Mouse (Mus musculus): Measurements from ENCODE around the gene Eef1a1. TPM values are rescaled to one million over a fixed set of nuclear protein-coding genes. Genes with fewer than 3 reads are reported as not detected.

Eef1a1 gene
- total RNA-seq, 2 experiments from 2014 or later, result 2,374 to 4,552 TPM

DNA sequence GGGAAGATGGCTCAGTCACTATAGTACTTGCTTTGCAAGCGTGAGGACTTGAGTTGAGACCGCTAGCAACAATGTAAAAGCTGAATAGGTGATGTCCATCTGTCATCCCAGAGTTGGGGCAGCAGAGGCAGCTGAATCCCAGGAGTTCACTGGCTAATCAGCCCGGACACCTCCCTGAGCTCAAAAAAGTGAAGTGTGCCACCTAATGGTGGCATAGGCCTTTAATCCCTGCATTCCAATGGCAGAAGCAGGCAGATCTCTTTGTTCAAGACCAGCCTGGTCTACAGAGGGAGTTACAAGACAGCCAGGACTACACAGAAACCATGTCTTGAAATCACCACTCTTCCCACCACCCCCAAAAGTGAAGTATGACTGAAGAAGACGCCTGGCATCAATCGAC, 56.5 kb downstream of the Eef1a1 start:
- ATAC-seq (replicated peaks; ENCODE audit: low FRiP score, poor library complexity, severe bottlenecking), result no peak

DNA sequence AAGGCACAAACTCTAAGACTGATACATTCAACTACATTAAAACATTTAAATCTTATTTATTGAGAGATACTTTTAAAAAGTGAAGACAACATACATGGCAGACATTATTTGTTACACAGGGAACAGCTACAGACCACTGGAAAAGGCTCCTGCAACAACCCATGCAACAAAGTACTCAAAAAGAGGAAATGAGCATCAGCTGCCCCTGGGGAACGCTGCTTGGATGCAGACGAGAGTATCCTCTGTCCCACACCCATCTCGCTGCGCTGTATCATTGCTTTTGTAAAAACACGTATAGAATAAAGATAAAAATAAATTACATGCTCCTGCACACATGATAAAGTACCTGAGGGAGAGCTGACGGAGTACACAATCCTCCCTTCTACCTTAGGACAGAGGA, 58.5 kb downstream of the Eef1a1 start:
- ATAC-seq (replicated peaks; ENCODE audit: low FRiP score, poor library complexity, severe bottlenecking), result no peak

DNA sequence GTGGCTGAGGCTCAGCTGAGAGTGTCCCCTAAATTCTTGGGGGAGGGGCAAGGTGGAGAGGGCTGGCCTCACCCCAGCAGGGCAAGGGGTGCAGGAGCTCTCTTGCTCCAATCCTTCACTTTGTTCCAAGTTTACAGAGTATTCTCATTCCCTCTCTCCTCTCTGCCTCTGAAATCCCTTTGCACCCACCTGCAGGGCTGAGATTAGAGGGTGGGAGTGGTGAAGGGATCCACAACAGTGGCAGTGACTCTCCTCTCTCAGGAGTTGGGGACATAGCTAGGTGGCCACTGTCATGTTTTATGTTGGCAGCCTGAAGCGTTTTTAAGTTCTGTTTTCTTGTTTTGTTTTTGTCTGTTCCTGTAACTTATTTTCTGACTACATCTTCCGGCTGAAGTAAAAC, 59.4 kb downstream of the Eef1a1 start:
- ATAC-seq (replicated peaks; ENCODE audit: low FRiP score, poor library complexity, severe bottlenecking), result no peak

DNA sequence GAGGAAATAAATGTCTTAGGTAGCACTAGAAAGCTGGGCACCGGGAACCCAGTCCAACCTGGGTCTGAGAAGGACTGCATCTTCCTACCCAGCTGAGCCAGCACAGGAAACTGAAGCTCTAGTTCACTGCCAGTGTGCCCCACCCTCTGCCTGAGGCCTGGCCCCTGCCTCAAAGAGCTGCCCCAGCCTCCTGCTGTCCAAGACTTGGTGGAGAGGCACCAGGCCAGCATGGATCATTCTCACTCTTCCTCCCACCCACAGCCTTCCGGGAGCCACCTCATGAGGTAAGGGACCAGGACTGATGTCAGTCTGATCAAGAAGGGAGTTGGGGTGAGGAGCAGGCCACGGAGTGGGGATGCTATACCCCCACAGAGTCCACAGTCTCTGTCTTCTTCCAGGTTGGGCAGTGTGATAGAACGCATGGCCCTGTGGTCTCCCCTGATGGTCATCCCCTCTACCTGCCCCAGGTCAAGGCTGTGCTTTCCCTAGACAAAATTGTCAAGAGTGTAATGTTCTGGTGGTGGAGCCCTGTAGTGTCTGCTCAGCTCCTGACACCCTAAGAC, 60.0 kb downstream of the Eef1a1 start:
- no peak for ATAC-seq (replicated peaks; ENCODE audit: low FRiP score, poor library complexity, severe bottlenecking)

Other genes with a start within 250 kb of the Eef1a1 start
- not detected in 2 replicates for gene Gm3776, start 232.0 kb downstream of the Eef1a1 start, total RNA-seq (2015; ENCODE audit: low replicate concordance)
- gene Gm3776, start 232.0 kb downstream of the Eef1a1 start, total RNA-seq (2017; ENCODE audit: low replicate concordance), result not detected in 2 replicates
- not detected in 2 replicates for gene Gm10639, start 199.2 kb downstream of the Eef1a1 start, total RNA-seq (2015; ENCODE audit: low replicate concordance)
- not detected in 2 replicates for gene Gm10639, start 199.2 kb downstream of the Eef1a1 start, total RNA-seq (2017; ENCODE audit: low replicate concordance)
- gene Omt2a, start 174.4 kb downstream of the Eef1a1 start, total RNA-seq (2015; ENCODE audit: low replicate concordance), result not detected in 2 replicates
- not detected in 2 replicates for gene Omt2a, start 174.4 kb downstream of the Eef1a1 start, total RNA-seq (2017; ENCODE audit: low replicate concordance)
- not detected in 2 replicates for gene Omt2b, start 161.6 kb downstream of the Eef1a1 start, total RNA-seq (2015; ENCODE audit: low replicate concordance)
- gene Omt2b, start 161.6 kb downstream of the Eef1a1 start, total RNA-seq (2017; ENCODE audit: low replicate concordance), result not detected in 2 replicates
- not detected in 2 replicates for gene Gsta2, start 133.4 kb downstream of the Eef1a1 start, total RNA-seq (2015; ENCODE audit: low replicate concordance)
- not detected in 2 replicates for gene Gsta2, start 133.4 kb downstream of the Eef1a1 start, total RNA-seq (2017; ENCODE audit: low replicate concordance)
- not detected in 2 replicates for gene Dppa5a, start 121.0 kb downstream of the Eef1a1 start, total RNA-seq (2015; ENCODE audit: low replicate concordance)
- gene Dppa5a, start 121.0 kb downstream of the Eef1a1 start, total RNA-seq (2017; ENCODE audit: low replicate concordance), result not detected in 2 replicates
- not detected in 2 replicates for gene Ooep, start 110.4 kb downstream of the Eef1a1 start, total RNA-seq (2015; ENCODE audit: low replicate concordance)
- gene Ooep, start 110.4 kb downstream of the Eef1a1 start, total RNA-seq (2017; ENCODE audit: low replicate concordance), result not detected in 2 replicates
- 0.84 TPM in 1 of 2 replicates, not detected in the other for gene Ddx43, start 93.4 kb downstream of the Eef1a1 start, total RNA-seq (2015; ENCODE audit: low replicate concordance)
- not detected in 2 replicates for gene Ddx43, start 93.4 kb downstream of the Eef1a1 start, total RNA-seq (2017; ENCODE audit: low replicate concordance)
- 2.5 and 3.6 TPM in 2 replicates for gene Cgas, start 45.9 kb downstream of the Eef1a1 start, total RNA-seq (2015; ENCODE audit: low replicate concordance)
- 1.1 and 4.0 TPM in 2 replicates for gene Cgas, start 45.9 kb downstream of the Eef1a1 start, total RNA-seq (2017; ENCODE audit: low replicate concordance)
- gene Mto1, start 40.9 kb downstream of the Eef1a1 start, total RNA-seq (2015; ENCODE audit: low replicate concordance), result 10.5 and 78.6 TPM in 2 replicates
- gene Mto1, start 40.9 kb downstream of the Eef1a1 start, total RNA-seq (2017; ENCODE audit: low replicate concordance), result 28.7 and 34.8 TPM in 2 replicates
- not detected in 2 replicates for gene Gm17324, start 40.4 kb downstream of the Eef1a1 start, total RNA-seq (2015; ENCODE audit: low replicate concordance)
- 2.7 TPM in 1 of 2 replicates, not detected in the other for gene Gm17324, start 40.4 kb downstream of the Eef1a1 start, total RNA-seq (2017; ENCODE audit: low replicate concordance)
- 0.84 and 5.4 TPM in 2 replicates for gene Slc17a5, start 98.9 kb upstream of the Eef1a1 start, total RNA-seq (2015; ENCODE audit: low replicate concordance)
- gene Slc17a5, start 98.9 kb upstream of the Eef1a1 start, total RNA-seq (2017; ENCODE audit: low replicate concordance), result 1.8 and 2.8 TPM in 2 replicates
- gene Cd109, start 126.4 kb upstream of the Eef1a1 start, total RNA-seq (2015; ENCODE audit: low replicate concordance), result not detected in 2 replicates
- not detected in 2 replicates for gene Cd109, start 126.4 kb upstream of the Eef1a1 start, total RNA-seq (2017; ENCODE audit: low replicate concordance)